Mouse (Mus musculus) erythroblast, embryonic 14.5 days (primary cell): ENCODE data around the gene Mum1l1.

ENCODE experiments used
- GATA1 ChIP-seq: IDR thresholded peaks from 2 replicates; pipeline ENCODE4 v1.6.1; 2012; ENCODE audit warnings: low read length, inconsistent platforms, mixed read lengths
- TAL1 ChIP-seq: IDR thresholded peaks from 3 replicates; pipeline ENCODE4 v1.6.1; 2012; ENCODE audit warnings: low read length, inconsistent platforms, mixed read lengths

- TF ChIP-seq GATA1 (no peak), TAL1 (no peak)
Observed at GRCm38 (mm10) chrX:139209829-139210225, at the start of gene Mum1l1.
